Mouse (Mus musculus): ENCODE results near the gene Tcf7l2.

DNA sequence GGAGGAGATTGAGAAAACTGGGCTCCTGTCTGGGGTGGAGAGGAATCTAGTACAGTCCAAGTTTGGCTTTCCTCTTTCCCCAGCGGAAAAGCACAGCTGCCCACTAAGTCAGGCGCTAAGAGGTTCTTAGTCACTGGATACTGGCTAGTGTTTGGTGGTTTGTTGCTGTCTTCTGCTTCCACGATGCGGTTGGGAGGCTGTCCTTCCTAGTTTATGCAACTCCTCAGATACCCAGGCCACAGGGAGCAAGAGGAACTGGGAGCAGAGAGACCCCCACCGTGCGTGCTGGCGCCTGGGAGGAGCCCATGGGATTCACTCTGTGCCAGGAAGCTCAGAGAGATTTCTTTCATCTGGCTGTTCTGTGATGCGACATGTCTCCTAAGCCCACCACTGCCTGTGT lies 40.1 kb downstream of the Tcf7l2 start:
- TF ChIP-seq CTCF (IDR thresholded peaks at IDR 0.05; ENCODE audit: control insufficient read depth, insufficient read depth, insufficient read length) (no peak), USF1 (IDR thresholded peaks at IDR 0.05; ENCODE audit: low read depth) (no peak), MAX (IDR thresholded peaks at IDR 0.05) (no peak), MYOD1 (IDR thresholded peaks at IDR 0.05; ENCODE audit: control insufficient read depth, insufficient read length, low read depth) (no peak), CEBPB (IDR thresholded peaks at IDR 0.05; ENCODE audit: low read depth) (no peak)
